8 mouse cellular contexts compared by ENCODE assay signal in the genomic region with DNA sequence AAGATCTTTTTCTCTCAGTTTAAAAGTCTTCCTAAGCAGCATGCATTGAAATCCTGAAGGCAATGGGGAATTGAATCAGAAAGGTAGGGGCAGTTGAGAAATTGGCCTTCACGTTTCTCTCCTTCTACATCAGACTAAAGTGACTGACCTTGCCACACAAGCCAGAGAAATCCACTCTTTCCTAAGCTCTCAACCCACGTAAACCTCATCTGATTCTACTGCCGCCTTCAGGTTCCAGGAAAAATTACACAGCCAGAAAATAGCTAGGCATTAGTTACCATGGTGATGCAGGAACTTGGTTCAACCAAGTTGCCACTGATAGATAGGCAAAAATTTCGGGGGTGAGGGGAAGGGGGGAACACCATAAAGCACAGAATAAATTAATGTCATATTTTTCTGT. TPM values are rescaled to one million over a fixed set of nuclear protein-coding genes. Genes with fewer than 3 reads are reported as not detected.
DNase-seq lines count a peak whose midpoint lies in the region; ATAC-seq and TF ChIP-seq lines count a peak whose summit lies in the region.

No protein-coding gene starts in this region.

- DNase-seq in heart, adult 11 months, result peak; percentile 90
- peak; percentile 86 for DNase-seq in midbrain, embryonic 14.5 days
- DNase-seq in lung, postnatal 0 days (ENCODE audit: low spot score), result peak; percentile 88
- DNase-seq in testis, postnatal 10 days (ENCODE audit: low spot score), result no peak
- DNase-seq in spleen, postnatal 10 days (ENCODE audit: low spot score in 2 of 2), result no peak

- peaks cover 17% of the 10 kb centered on the region for H3K4me1 ChIP-seq in heart, embryonic 11.5 days (ENCODE audit: control insufficient read depth, insufficient read depth, low read length)
- H3K4me1 ChIP-seq in midbrain, embryonic 14.5 days (ENCODE audit: control insufficient read depth, insufficient read depth, low read length), result peaks cover 26% of the 10 kb centered on the region
- H3K4me1 ChIP-seq in midbrain, embryonic 13.5 days (replicated peaks), result peaks cover 45% of the 10 kb centered on the region
- H3K4me1 ChIP-seq in cortical plate, adult 2 months (ENCODE audit: control insufficient read depth, insufficient read depth, low read length), result no peaks in the 10 kb centered on the region; the same call in 1 of the 2 replicates
- peaks cover 3% of the 10 kb centered on the region; the same call in 1 of the 2 replicates for H3K4me1 ChIP-seq in lung, postnatal 0 days (ENCODE audit: insufficient read depth, low read depth, low read length)

- H3K9ac ChIP-seq in heart, embryonic 11.5 days (ENCODE audit: low read depth, low read length), result no peak overlapping the region
- H3K9ac ChIP-seq in midbrain, embryonic 14.5 days (replicated peaks; ENCODE audit: low read length), result no peak overlapping the region
- no peak overlapping the region for H3K9ac ChIP-seq in midbrain, embryonic 13.5 days (replicated peaks)
- no peak overlapping the region for H3K9ac ChIP-seq in lung, postnatal 0 days (replicated peaks; ENCODE audit: low read depth)

- WGBS in heart, embryonic 11.5 days (ENCODE audit: insufficient replicate concordance), result 6% methylated on average over 4 of the region's 4 CpGs
- 2% methylated on average over 4 of the region's 4 CpGs for WGBS in midbrain, embryonic 14.5 days
- 3% methylated on average over 4 of the region's 4 CpGs for WGBS in midbrain, embryonic 13.5 days
- WGBS in lung, postnatal 0 days, result 1% methylated on average over 4 of the region's 4 CpGs

- no peaks in the 10 kb centered on the region for H3K27me3 ChIP-seq in heart, embryonic 11.5 days (ENCODE audit: control insufficient read depth, insufficient read depth, low read length)
- peaks cover 7% of the 10 kb centered on the region; the same call in 1 of the 2 replicates for H3K27me3 ChIP-seq in midbrain, embryonic 14.5 days (ENCODE audit: control insufficient read depth, insufficient read depth, low read length)
- peaks cover 16% of the 10 kb centered on the region; the same call in 1 of the 2 replicates for H3K27me3 ChIP-seq in midbrain, embryonic 13.5 days
- no peaks in the 10 kb centered on the region for H3K27me3 ChIP-seq in lung, postnatal 0 days (replicated peaks; ENCODE audit: insufficient read depth, low read length)

- ATAC-seq in heart, embryonic 11.5 days (replicated peaks; ENCODE audit: insufficient number of reproducible peaks, low FRiP score, low TSS enrichment), result no peak
- peak; percentile 12; the same call in 1 of the 2 replicates for ATAC-seq in midbrain, embryonic 14.5 days (ENCODE audit: low FRiP score, low TSS enrichment)
- no peak for ATAC-seq in midbrain, embryonic 13.5 days
- ATAC-seq in lung, postnatal 0 days, result no peak

- no peak overlapping the region for H3K4me3 ChIP-seq in heart, embryonic 11.5 days (ENCODE audit: low read depth, low read length)
- no peak overlapping the region for H3K4me3 ChIP-seq in midbrain, embryonic 14.5 days (replicated peaks; ENCODE audit: low read depth, low read length)
- no peak overlapping the region for H3K4me3 ChIP-seq in midbrain, embryonic 13.5 days (replicated peaks)
- H3K4me3 ChIP-seq in cortical plate, adult 2 months (ENCODE audit: insufficient read depth, low read length), result no peak overlapping the region
- no peak overlapping the region for H3K4me3 ChIP-seq in lung, postnatal 0 days (ENCODE audit: low read depth, low read length)

- TF ChIP-seq POLR2A in cortical plate, adult 2 months (IDR thresholded peaks at IDR 0.05; ENCODE audit: extremely low read depth, insufficient read depth, low read length), result no peak

- no peak overlapping the region for H3K27ac ChIP-seq in heart, embryonic 11.5 days (ENCODE audit: low read depth, low read length)
- no peak overlapping the region for H3K27ac ChIP-seq in midbrain, embryonic 14.5 days (replicated peaks; ENCODE audit: low read depth, low read length)
- no peak overlapping the region for H3K27ac ChIP-seq in midbrain, embryonic 13.5 days
- H3K27ac ChIP-seq in cortical plate, adult 2 months (ENCODE audit: insufficient read depth, low read length), result no peak overlapping the region
- no peak overlapping the region for H3K27ac ChIP-seq in lung, postnatal 0 days (ENCODE audit: low read length)

- peak; percentile 61 for TF ChIP-seq CTCF in cortical plate, adult 2 months (IDR thresholded peaks at IDR 0.05; ENCODE audit: extremely low read depth, insufficient read depth, low read length)
- TF ChIP-seq CTCF in lung, postnatal 0 days (IDR thresholded peaks at IDR 0.05), result peak; percentile 87

- no peak overlapping the region for H3K4me2 ChIP-seq in heart, embryonic 11.5 days
- H3K4me2 ChIP-seq in midbrain, embryonic 14.5 days (ENCODE audit: low read length), result no peak overlapping the region
- H3K4me2 ChIP-seq in midbrain, embryonic 13.5 days (replicated peaks), result no peak overlapping the region
- no peak overlapping the region for H3K4me2 ChIP-seq in lung, postnatal 0 days (replicated peaks; ENCODE audit: low read depth, low read length)

- no peaks in the 10 kb centered on the region for H3K9me3 ChIP-seq in heart, embryonic 11.5 days (replicated peaks; ENCODE audit: control insufficient read depth, low read length)
- H3K9me3 ChIP-seq in midbrain, embryonic 14.5 days (ENCODE audit: control insufficient read depth, low read length), result no peaks in the 10 kb centered on the region
- H3K9me3 ChIP-seq in midbrain, embryonic 13.5 days, result no peaks in the 10 kb centered on the region
- H3K9me3 ChIP-seq in lung, postnatal 0 days (ENCODE audit: low read length), result no peaks in the 10 kb centered on the region

- no peaks in the 10 kb centered on the region for H3K36me3 ChIP-seq in heart, embryonic 11.5 days (ENCODE audit: control insufficient read depth, insufficient read depth, low read length)
- no peaks in the 10 kb centered on the region for H3K36me3 ChIP-seq in midbrain, embryonic 14.5 days (ENCODE audit: control insufficient read depth, insufficient read depth, low read length)
- H3K36me3 ChIP-seq in midbrain, embryonic 13.5 days, result no peaks in the 10 kb centered on the region
- no peaks in the 10 kb centered on the region for H3K36me3 ChIP-seq in lung, postnatal 0 days (ENCODE audit: insufficient read depth, low read length)

- no peak for TF ChIP-seq EP300 in lung, postnatal 0 days (IDR thresholded peaks at IDR 0.05)

RNA-seq across cellular contexts. Expression of a gene that starts 1.5 kb away (rescaled TPM):
- 3.8 and 4.0 TPM in 2 replicates for polyA plus RNA-seq in heart, embryonic 11.5 days (2014; fragmentation: Nextera tagmentation; extraction: Ambion mirVana)
- 2.8 and 4.7 TPM in 2 replicates for polyA plus RNA-seq in midbrain, embryonic 14.5 days (2014; fragmentation: Nextera tagmentation; extraction: Ambion mirVana)
- polyA plus RNA-seq in midbrain, embryonic 13.5 days (2015; fragmentation: Nextera tagmentation; extraction: Ambion mirVana), result 7.1 and 10.2 TPM in 2 replicates
- polyA plus RNA-seq in cortical plate, adult 2 months (2012; rRNA removed), result 12.4 and 13.0 TPM in 2 replicates
- 18.9 TPM in 2 replicates for polyA plus RNA-seq in lung, postnatal 0 days (2015; fragmentation: Nextera tagmentation; extraction: Ambion mirVana)

RNA-seq across cellular contexts. Expression of a gene that starts 11.3 kb away (rescaled TPM):
- 43.9 and 47.4 TPM in 2 replicates for polyA plus RNA-seq in heart, embryonic 11.5 days (2014; fragmentation: Nextera tagmentation; extraction: Ambion mirVana)
- 175 and 176 TPM in 2 replicates for polyA plus RNA-seq in midbrain, embryonic 14.5 days (2014; fragmentation: Nextera tagmentation; extraction: Ambion mirVana)
- 147 and 165 TPM in 2 replicates for polyA plus RNA-seq in midbrain, embryonic 13.5 days (2015; fragmentation: Nextera tagmentation; extraction: Ambion mirVana)
- 119 and 121 TPM in 2 replicates for polyA plus RNA-seq in cortical plate, adult 2 months (2012; rRNA removed)
- polyA plus RNA-seq in lung, postnatal 0 days (2015; fragmentation: Nextera tagmentation; extraction: Ambion mirVana), result 27.0 and 38.9 TPM in 2 replicates

Comparison
In these comparisons a context has a peak if more than half of its experiments do, and no peak if none do; other contexts are left out.
1. DNase-seq: peak in heart, adult 11 months (single experiment), midbrain, embryonic 14.5 days (single experiment) and lung, postnatal 0 days (single experiment); none in testis, postnatal 10 days (single experiment) and spleen, postnatal 10 days (0 of 2).